Comparison of ENCODE assay signal across 9 mouse cellular contexts in genomic region chr2:153168134-153168820, GRCm38 (mm10). TPM values are rescaled to one million over a fixed set of nuclear protein-coding genes. Genes with fewer than 3 reads are reported as not detected.
DNase-seq lines count a peak whose midpoint lies in the region; ATAC-seq and TF ChIP-seq lines count a peak whose summit lies in the region.
"Had no signal": no experiment of that assay in that cellular context is flagged by ENCODE, and none has a peak within 500 bp of the region (broad histone marks: within the 10 kb centered on the region; RNA-seq: fewer than 3 reads in every experiment).

No protein-coding gene starts in this region.

- ATAC-seq in liver, embryonic 13.5 days (ENCODE audit: low read depth): no peak
- ATAC-seq in stomach, postnatal 0 days (ENCODE audit: low FRiP score, low TSS enrichment): no peak

- peaks cover 61% of the 10 kb centered on the region for H3K4me1 ChIP-seq in liver, embryonic 13.5 days (replicated peaks)
- no peaks in the 10 kb centered on the region for H3K4me1 ChIP-seq in stomach, postnatal 0 days (replicated peaks; ENCODE audit: control insufficient read depth, insufficient read depth)

- WGBS in liver, embryonic 13.5 days (ENCODE audit: insufficient replicate concordance): 35% methylated on average over 2 of the region's 2 CpGs
- WGBS in stomach, postnatal 0 days: 24% methylated on average over 2 of the region's 2 CpGs

- no peak for TF ChIP-seq CTCF in stomach, postnatal 0 days (IDR thresholded peaks at IDR 0.05; ENCODE audit: low read depth)

- no peak for TF ChIP-seq EP300 in stomach, postnatal 0 days (optimal IDR thresholded peaks at IDR 0.05)

- peak overlapping the region; percentile 0; the same call in 1 of the 2 replicates for H3K4me2 ChIP-seq in liver, embryonic 13.5 days
- no peak overlapping the region for H3K4me2 ChIP-seq in stomach, postnatal 0 days (replicated peaks; ENCODE audit: low read depth)
- H3K4me2 ChIP-seq: neural tube, embryonic 12.5 days had no signal

- H3K9ac ChIP-seq in liver, embryonic 13.5 days: peak overlapping the region; percentile 44; the same call in 1 of the 2 replicates
- no peak overlapping the region for H3K9ac ChIP-seq in stomach, postnatal 0 days (ENCODE audit: low read length)
- H3K9ac ChIP-seq: neural tube, embryonic 12.5 days had no signal

- no peaks in the 10 kb centered on the region for H3K27me3 ChIP-seq in liver, embryonic 13.5 days
- no peaks in the 10 kb centered on the region for H3K27me3 ChIP-seq in stomach, postnatal 0 days (ENCODE audit: control insufficient read depth, insufficient read depth, low read length)
- H3K27me3 ChIP-seq: neural tube, embryonic 12.5 days had no signal

- peak overlapping the region; percentile 39 for H3K27ac ChIP-seq in liver, embryonic 13.5 days
- H3K27ac ChIP-seq in stomach, postnatal 0 days (replicated peaks): no peak overlapping the region; the same call in 1 of the 2 replicates
- H3K27ac ChIP-seq: neural tube, embryonic 12.5 days had no signal

- no peak overlapping the region for H3K4me3 ChIP-seq in liver, embryonic 13.5 days (replicated peaks)
- no peak overlapping the region for H3K4me3 ChIP-seq in stomach, postnatal 0 days (ENCODE audit: low read depth, low read length)
- H3K4me3 ChIP-seq: neural tube, embryonic 12.5 days had no signal

- H3K36me3 ChIP-seq in liver, embryonic 13.5 days: no peaks in the 10 kb centered on the region
- H3K36me3 ChIP-seq in stomach, postnatal 0 days (ENCODE audit: control insufficient read depth, insufficient read depth, low read length): no peaks in the 10 kb centered on the region

- peak; percentile 21 to 54 for DNase-seq in spleen, postnatal 36 days (ENCODE audit: low spot score in 2 of 2)
- DNase-seq in spleen, postnatal 14 days (ENCODE audit: low spot score in 2 of 2): no peak
- peak; percentile 25 for DNase-seq in embryo, embryonic 10 days (ENCODE audit: low spot score)
- no peak for DNase-seq in liver, embryonic 13.5 days
- peak; percentile 33 for DNase-seq in stomach, postnatal 0 days (ENCODE audit: low spot score)
- DNase-seq in natural killer cell, adult 2 months (ENCODE audit: low spot score in 2 of 2): no peak
- DNase-seq in testis, postnatal 14 days (ENCODE audit: low spot score): no peak
- DNase-seq: cerebellum, adult 11 months had no signal

- H3K9me3 ChIP-seq in liver, embryonic 13.5 days (replicated peaks): no peaks in the 10 kb centered on the region
- no peaks in the 10 kb centered on the region for H3K9me3 ChIP-seq in stomach, postnatal 0 days (ENCODE audit: control insufficient read depth, low read length)
- H3K9me3 ChIP-seq: neural tube, embryonic 12.5 days had no signal

RNA-seq across cellular contexts. Expression of gene Tm9sf4, which starts 7.2 kb away (rescaled TPM):
- polyA plus RNA-seq in liver, embryonic 13.5 days (2015; fragmentation: Nextera tagmentation; extraction: Ambion mirVana): 29.3 and 35.6 TPM in 2 replicates
- 44.0 and 45.6 TPM in 2 replicates for polyA plus RNA-seq in stomach, postnatal 0 days (2015; fragmentation: Nextera tagmentation; extraction: Ambion mirVana)

RNA-seq across cellular contexts. Expression of gene Tspyl3, which starts 57.0 kb away (rescaled TPM):
- 3.0 and 3.1 TPM in 2 replicates for polyA plus RNA-seq in liver, embryonic 13.5 days (2015; fragmentation: Nextera tagmentation; extraction: Ambion mirVana)
- polyA plus RNA-seq in stomach, postnatal 0 days (2015; fragmentation: Nextera tagmentation; extraction: Ambion mirVana): 3.3 and 3.4 TPM in 2 replicates

Comparison
In these comparisons a context has a peak if more than half of its experiments do, and no peak if none do; other contexts are left out.
1. DNase-seq: peak in spleen, postnatal 36 days (2 of 2), embryo, embryonic 10 days (single experiment) and stomach, postnatal 0 days (single experiment); none in spleen, postnatal 14 days (0 of 2), liver, embryonic 13.5 days (single experiment), natural killer cell, adult 2 months (0 of 2) and testis, postnatal 14 days (single experiment).